8 mouse cellular contexts compared by ENCODE assay signal in the genomic region with DNA sequence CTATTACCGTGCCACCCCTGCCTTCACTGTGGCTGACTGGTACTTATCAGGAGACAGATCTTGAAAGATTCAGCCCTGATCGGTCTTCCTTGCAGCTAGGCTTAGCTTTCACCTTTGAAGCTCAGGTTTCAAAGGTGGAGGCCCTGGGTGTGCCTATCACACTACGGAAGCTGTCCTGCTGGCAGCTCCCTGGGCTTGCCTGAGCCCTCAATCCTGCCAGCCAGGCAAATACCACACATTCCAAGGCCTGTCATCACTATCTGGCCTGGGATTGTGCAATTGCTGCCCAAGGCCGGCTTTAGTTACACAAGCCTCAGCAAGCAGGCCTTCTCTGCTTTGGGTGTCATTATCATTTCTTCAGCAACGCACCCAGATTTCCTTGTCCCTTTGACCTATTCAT.
A peak's percentile ranks its signal among the peaks of the same experiment; 100 is the strongest.
DNase-seq lines count a peak whose midpoint lies in the region; ATAC-seq and TF ChIP-seq lines count a peak whose summit lies in the region.

No protein-coding gene starts in this region.

- H3K4me1 ChIP-seq in heart, adult 2 months (ENCODE audit: control insufficient read depth, insufficient read depth, low read length): peaks cover 2% of the 10 kb centered on the region; the same call in 1 of the 2 replicates
- H3K4me1 ChIP-seq in stomach, embryonic 15.5 days: no peaks in the 10 kb centered on the region

- H3K4me3 ChIP-seq in heart, adult 2 months: no peak overlapping the region
- H3K4me3 ChIP-seq in stomach, embryonic 15.5 days (replicated peaks): no peak overlapping the region

- TF ChIP-seq CTCF in heart, adult 2 months (IDR thresholded peaks at IDR 0.05): no peak

- H3K79me2 ChIP-seq in heart, adult 2 months (replicated peaks; ENCODE audit: control insufficient read depth, insufficient read depth, low read length): no peaks in the 10 kb centered on the region

- DNase-seq in ES-CJ7 (ENCODE audit: low read depth, low spot score): peak; percentile 85
- peak; percentile 84 to 91 for DNase-seq in adrenal gland, postnatal 36 days
- DNase-seq in heart, adult 2 months: peak; percentile 49 to 64
- peak; percentile 39 to 56 for DNase-seq in kidney, postnatal 4 days
- DNase-seq in cerebellum, adult 18-20 months: no peak
- DNase-seq in layer of hippocampus, postnatal 36 days: no peak

- 61% methylated on average over 5 of the region's 5 CpGs for WGBS in heart, adult 2 months
- 43% methylated on average over 5 of the region's 5 CpGs for WGBS in stomach, embryonic 15.5 days

- no peak overlapping the region for H3K27ac ChIP-seq in heart, adult 2 months
- peak overlapping the region; percentile 24; the same call in 1 of the 2 replicates for H3K27ac ChIP-seq in stomach, embryonic 15.5 days

- no peak overlapping the region for H3K4me2 ChIP-seq in stomach, embryonic 15.5 days

- H3K36me3 ChIP-seq in heart, adult 2 months (ENCODE audit: control insufficient read depth, insufficient read depth, low read length): no peaks in the 10 kb centered on the region
- no peaks in the 10 kb centered on the region for H3K36me3 ChIP-seq in stomach, embryonic 15.5 days

- no peak for TF ChIP-seq EP300 in heart, adult 2 months (IDR thresholded peaks at IDR 0.05; ENCODE audit: insufficient read depth, low read depth, low read length)

- no peak; the same call in 1 of the 2 replicates for ATAC-seq in stomach, embryonic 15.5 days (ENCODE audit: insufficient read depth, low FRiP score, low read depth)
- no peak for ATAC-seq in frontal cortex, adult (ENCODE audit: low TSS enrichment)

- no peak for TF ChIP-seq POLR2A in heart, adult 2 months (IDR thresholded peaks at IDR 0.05; ENCODE audit: insufficient read depth, low read depth, low read length)

- H3K9me3 ChIP-seq in stomach, embryonic 15.5 days: no peaks in the 10 kb centered on the region

- H3K9ac ChIP-seq in heart, adult 2 months (ENCODE audit: low read depth, low read length): no peak overlapping the region
- H3K9ac ChIP-seq in stomach, embryonic 15.5 days: no peak overlapping the region

- intact Hi-C loops in heart, adult 2 months (cut with DNase I): no loop called here

- no peaks in the 10 kb centered on the region for H3K27me3 ChIP-seq in heart, adult 2 months (ENCODE audit: control insufficient read depth, insufficient read depth, low read length)
- no peaks in the 10 kb centered on the region for H3K27me3 ChIP-seq in stomach, embryonic 15.5 days (replicated peaks)

Comparison
In these comparisons a context has a peak if more than half of its experiments do, and no peak if none do; other contexts are left out.
1. DNase-seq: peak in ES-CJ7 (single experiment), adrenal gland, postnatal 36 days (2 of 2), heart, adult 2 months (2 of 2) and kidney, postnatal 4 days (2 of 2); none in cerebellum, adult 18-20 months (0 of 2) and layer of hippocampus, postnatal 36 days (0 of 2).